Mouse (Mus musculus) 3T3-L1 (cell line): ENCODE results near the gene Nr2c2.

ENCODE experiments used
- DNase-seq: peaks from one replicate; pipeline ENCODE4 v3.0.0-alpha.2; 2015; ENCODE audit warnings: low read depth, low spot score

Gene Nr2c2

DNA sequence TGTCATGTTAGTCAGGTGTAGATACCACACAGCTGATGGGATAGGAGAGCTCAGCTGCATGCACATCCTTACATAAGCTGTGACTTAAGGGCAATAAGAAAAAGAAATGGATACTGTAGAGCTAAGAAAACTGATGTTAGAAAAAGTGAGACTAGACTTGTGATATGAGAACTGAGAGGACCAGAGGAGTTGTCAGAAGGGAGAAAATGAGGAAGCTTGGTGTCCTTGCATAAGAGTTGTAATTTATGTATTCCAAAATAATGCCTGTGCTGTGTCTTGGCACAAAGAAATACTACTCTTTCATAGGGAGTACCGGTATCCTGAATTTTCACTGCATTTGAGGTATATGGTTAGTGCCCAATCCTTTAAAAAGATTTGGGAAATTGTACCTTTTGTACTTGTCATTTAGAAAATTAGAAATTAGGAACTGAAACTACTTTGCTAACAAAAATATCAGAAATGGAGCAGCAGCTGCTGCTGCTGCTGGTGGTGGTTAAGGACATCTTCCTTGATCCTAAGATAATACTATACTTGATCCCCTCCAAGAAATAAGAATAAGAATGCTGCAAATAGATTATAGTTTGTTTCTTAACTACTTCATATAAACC, 35.8 kb downstream of the Nr2c2 start:
- DNase-seq, result no peak

DNA sequence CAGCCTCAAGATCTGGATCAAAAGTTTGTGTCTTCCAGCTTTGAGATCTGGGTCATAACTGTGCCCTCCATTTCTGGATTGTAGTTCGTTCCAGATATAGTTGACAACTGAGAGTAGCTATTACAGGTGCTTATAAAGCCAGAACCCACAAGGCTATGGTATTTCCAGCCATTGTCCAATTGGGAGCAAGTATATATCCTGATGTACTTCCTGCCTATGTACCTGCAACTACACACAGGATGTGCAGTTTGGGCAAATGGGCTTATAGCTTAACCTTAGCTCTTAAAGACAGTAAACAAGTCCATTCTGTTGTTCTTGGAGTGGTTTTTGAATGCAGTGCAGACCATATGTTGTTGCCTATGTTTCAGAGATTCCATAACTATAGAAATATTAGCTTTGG, 40.3 kb downstream of the Nr2c2 start:
- no peak for DNase-seq

DNA sequence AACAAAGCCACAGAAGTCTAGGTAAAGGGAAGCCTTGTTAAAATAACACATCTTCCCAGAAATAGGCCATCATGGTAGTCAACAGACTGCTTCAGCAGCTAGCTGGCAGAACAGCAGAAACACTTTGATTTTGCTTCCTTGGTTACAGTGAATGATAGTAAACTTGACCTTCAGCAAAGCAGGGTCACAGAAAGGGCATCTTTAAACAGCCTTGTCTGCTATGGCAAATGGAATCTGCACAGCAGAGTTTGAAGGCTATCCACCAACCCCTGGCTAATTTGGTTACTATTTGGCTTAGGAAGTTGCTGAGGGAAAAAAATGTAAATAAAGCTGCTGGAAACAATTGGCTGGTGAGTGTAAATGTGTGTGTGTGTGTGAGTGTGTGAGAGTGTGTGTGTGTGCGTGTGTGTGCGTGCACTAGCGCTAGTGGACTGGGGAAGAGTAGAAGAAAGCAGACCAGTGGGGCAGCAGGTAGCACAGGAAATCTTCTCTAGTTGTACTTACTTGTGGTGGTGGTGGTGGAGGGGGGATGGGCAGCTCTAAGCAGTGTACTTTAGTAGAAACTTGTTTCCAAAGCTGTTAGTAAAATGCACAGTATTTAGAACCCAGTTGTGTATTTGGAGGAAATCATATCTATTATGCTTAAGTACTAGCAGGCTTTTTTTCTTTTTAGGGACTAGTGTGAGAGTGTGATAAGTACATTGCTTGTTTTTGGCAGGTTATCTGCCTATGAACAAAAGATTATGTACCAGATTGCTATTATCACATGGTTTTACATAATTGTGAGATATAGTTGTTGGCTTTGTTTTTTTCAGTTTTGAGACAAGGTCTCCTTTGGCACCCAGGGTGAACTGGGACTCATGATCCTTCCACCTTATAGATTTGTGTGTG, 41.1 kb downstream of the Nr2c2 start:
- no peak for DNase-seq

DNA sequence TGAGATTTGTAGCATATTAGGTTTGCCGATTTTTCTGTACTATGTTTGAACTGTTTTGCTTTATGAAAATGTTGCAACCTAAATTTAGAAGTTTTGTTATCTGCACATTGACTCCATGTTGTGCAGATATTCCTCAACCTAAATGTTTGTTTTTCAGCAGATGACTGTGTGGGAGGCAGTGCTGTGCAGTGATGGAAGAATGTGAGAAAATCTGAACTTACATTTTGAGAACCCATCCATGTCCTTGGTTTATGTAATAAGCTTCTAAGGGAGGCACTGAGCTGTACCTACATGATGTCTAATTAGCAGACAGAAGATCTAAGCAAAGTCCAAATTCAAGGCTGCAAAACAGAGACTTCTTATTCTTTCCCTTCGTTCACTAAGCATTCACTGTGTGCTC, 42.4 kb downstream of the Nr2c2 start:
- no peak for DNase-seq

DNA sequence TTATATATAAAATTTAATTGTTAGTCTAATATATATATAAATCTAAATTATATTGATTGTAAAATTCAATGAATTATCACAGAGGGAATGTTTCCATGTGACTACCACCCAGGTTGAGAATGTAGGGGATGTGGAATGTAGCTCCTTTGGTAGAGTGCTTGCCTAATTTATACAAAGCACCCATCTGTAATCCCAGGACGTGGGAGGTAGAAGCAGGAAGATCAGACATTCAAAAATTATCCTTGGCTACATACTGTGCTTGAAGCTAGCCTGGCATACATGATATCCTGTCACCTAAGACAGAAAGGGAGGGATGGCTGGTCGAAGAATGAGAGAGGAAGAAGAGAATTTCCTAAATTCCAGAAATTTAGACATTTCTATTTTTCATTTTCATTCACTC, 45.2 kb downstream of the Nr2c2 start:
- no peak for DNase-seq

DNA sequence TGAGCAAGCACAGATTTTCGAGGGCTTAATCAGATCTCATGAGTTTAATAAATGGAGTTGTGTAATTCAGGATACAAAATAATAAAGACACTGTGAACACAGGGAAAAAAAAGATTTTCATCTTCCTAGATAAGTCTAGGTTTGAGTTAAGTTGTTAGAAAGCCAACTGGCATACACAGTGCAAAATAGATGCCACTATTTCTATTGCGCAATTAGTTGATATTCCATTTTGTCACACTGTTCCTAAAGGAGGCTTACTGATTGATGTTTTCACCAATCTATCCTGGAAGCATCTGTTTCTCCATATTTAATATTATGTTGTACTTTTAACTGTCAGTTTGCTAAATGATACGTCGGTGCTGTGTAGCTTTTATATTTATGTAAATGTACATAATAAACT, 54.7 kb downstream of the Nr2c2 start:
- no peak for DNase-seq

DNA sequence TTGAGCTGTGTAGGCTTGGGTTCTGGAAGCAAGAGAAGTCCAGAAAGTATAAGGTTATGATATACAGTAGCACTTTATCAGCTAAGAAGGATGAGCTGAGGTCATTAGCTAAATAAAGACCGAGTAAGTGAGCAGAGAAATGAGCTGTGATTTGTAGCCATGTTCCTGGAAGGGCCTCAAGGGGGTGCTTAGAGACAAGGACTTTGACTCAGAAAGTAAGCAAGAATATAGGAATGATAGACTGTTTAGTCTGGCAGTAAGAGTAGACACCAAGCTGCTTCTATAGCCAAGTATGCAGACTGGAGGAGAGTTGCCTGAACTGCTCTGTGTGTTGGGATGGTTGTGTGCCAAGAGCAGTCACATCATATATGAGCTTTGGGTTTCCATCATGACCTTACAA, 62.6 kb downstream of the Nr2c2 start:
- DNase-seq, result no peak

DNA sequence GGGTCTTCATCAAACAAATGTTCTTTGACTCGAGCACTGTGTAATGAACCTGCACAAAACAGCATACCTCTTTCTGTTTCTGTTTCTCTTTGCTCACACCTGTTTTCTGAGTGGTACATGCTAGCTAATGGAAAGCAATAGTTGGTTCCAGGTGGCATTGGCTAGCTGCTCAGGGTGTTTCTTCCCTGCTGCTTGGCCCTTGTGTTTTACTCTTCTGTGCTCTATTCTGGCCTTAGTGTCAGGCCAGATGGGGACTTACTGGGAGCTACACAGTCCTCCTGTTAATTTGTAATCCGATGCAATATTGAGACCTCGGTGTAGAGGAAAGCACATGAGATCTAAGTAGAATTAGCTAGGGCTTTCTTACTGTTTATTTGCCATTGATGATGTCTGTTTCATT, 67.6 kb downstream of the Nr2c2 start:
- no peak for DNase-seq

DNA sequence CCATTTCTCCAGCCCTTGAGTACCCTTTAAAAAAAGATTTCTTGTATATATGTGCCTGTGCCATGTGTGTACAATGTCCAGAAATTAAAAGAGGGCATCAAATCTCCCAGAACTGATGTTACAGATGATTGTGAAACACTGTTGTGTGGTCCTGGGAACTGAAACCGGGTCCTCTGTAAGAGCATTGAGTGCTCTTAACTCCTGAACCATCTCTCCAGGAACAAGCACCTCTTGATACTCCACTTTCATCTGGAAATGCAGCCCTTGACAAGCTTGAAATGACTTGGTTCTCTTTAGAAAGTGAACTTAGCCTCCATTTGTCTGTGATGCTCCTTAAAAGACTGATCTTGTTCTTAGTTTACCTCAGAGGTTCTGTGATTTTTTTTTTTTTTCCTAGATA, 71.5 kb downstream of the Nr2c2 start:
- DNase-seq, result no peak

DNA sequence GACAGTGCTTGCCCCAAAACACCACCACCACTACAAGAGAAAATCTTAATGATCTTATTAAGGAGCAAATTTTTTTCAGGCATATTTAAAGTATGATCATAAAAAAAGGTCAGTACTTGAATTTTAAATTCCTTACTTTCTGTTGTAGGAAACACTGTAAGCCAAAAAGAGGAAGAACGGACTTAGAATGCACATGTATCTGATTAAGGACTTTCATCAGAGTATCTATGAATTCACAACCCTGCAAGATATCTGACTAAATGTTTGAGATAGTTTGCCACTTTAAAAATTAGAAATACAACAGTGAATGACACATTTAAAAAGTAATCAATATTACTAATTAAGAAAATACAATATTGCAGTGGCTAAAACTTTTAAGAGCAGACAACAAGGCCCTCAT, 85.3 kb downstream of the Nr2c2 start:
- DNase-seq, result no peak

DNA sequence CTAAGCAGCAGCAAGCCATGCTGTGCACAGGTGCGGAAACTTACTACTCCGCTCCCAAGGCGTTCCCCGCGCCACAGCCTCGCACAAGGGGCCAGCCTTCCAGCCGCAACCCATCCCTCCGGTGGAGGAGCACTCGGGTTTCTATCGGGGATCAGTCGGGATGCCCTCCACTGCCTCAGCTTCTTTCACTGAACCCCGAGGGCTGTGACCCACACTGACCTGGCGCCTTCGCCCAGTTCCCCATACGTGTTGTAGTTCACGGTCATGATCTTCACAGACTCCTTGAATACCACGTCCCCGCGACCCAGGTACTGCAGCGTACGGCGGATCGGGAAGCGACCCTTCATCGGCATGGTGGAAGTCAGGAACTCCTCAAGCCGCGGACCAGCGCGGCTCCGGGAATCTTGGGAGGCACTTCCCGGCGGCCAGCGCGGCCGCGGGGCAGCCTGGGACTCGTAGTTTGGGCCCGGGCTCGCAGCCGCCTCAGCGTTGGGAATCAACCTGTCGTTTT, 92.5 kb downstream of the Nr2c2 start, which contains the start of gene Mrps25:
Gene Mrps25 (minus strand): TSS at position 413 of the 511 bp plus-strand sequence.
- peak; percentile 73 for DNase-seq

DNA sequence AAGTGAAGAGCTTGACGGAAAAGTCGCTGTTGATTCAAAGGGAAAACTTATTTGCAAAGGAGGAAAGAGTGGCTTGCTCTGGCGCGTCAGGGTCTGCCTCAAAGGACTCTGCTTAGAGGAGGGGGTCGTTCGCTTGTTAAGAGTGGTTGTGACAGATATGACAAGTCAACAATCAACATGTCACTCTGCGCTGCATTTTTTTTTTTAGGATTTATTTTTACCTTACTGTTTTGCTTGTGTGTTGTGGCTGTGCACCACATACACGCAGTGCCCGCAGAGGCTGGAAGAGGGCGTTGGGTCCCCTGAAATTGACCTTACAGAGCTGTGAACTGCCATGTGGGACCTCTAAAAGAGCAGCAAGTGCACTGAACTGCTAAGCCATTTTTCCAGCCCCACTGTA, 93.0 kb downstream of the Nr2c2 start:
- DNase-seq, result peak; percentile 29

DNA sequence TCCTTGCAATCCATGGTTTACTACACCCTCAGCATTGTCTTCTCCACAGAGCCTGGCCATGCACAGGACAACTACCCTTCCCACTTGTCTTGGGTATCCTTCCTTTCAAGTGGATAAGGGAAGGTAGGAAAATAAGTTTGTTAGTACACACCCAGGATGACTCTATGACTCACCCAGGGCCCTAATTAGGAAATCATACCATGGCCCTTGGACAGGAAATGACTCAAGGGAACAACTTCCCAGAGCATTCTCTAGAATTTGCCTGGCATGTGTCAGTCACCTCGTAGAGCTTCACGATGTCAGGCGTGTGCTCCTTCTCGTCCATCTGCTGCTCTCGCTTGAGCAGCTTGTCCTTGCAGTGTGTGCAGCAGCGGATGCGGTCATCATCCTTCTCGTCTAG, 108.2 kb downstream of the Nr2c2 start:
- peak; percentile 55 for DNase-seq

DNA sequence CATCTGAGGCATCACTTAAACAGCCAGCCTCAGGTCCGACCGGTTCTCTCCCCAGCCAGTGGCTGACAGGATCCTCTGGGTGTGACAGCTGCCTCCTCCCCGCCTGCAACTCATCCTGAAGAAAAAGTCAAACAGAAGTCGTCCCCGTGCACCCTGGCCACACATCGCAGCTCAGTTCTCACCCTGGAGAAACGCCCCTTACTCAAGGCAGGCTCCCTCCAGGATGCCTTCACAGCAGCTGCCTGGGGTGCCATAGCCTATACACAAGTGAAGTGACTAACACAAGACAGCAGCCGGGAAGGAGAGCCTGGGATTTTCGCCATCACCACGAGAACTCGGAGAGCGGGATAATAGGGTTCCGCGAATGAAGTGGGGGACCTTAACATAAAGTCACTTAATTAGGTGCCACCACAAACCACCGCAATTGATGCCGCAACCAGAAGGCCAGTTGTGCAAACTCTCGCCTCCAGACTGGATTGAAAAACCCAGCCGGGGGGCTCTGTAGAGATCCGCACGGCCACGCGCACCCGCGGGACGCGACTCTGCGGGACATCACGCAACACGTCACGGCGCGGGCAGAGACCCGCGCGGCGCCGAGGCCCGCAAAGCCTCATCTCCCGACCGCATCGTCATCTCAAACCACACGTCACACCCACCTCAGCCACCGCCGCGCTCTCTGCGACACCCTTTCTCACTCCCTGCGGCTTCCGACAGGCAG, 123.0 kb downstream of the Nr2c2 start:
- peak; percentile 62 for DNase-seq

DNA sequence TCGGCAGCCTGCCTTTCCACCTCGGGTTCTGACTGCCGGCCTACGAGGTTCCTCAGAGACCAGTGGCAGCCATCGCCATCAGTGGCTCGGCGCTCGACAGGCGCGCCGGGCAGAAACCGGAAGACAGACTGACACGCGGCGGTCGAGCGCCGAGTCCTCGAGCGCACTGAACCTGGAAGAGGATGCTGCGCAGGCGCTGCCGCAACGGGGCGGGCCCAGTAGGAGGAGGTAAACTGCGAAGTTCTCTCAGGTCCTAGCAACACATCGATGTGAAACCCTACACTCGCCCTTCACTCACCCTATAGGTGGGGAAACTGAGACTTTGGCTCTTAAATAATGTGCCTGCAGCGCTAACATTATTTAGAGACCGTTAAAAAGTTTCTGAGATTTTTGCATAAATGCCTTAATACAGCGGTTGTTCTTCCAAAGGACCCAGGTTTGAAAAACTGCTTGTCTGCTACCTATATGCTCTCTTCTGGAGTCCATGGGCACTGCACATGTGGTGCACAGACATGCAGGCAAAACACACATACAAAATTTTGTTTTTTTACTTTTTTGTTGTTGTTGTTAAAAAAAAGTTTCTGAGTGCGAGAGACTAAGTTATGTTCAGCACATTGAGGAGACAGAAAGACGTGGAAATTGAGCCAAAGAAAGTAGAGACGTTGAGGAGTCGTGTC, 123.7 kb downstream of the Nr2c2 start, which contains the start of gene Rbsn:
Gene Rbsn (minus strand): TSS at position 153 of the 677 bp plus-strand sequence.
- peak; percentile 97 for DNase-seq

DNA sequence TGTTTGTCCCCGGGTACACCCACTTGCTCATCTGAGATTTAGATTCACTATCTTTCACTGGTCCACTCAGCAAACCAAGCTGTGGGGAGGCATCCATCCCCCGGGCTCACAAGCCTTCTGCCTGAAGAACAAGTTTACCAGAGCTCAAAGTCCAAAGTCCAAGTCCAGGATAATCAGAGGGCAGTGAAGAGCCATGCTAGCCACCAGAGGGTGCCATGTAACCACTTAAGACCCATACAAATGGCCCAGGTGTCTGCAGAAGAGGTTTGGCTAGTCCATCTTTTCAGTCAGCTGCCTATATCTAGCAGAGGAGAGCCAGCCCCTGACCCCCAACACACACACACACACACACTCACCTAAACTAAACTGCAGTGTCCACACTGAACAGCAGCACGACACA, 128.3 kb downstream of the Nr2c2 start:
- peak; percentile 72 for DNase-seq

DNA sequence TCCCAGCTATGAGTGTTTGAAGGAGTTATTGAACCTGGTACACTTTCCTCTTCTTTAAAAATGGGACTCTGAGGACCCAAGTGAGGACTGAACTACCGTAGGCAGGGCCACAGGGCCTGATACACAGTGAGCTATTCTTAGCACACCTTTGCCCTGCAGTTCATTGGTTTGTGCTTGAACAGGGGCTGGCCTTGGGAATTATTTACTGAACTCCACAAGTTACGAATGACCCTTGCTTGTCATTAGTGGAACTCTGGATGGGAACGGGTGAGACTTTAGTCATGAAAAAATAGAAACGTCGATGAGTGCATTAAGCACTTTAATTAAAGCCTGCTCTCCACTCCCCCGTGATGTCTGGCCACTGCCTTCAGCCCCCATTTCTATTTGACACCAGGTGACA, 130.4 kb downstream of the Nr2c2 start:
- no peak for DNase-seq

DNA sequence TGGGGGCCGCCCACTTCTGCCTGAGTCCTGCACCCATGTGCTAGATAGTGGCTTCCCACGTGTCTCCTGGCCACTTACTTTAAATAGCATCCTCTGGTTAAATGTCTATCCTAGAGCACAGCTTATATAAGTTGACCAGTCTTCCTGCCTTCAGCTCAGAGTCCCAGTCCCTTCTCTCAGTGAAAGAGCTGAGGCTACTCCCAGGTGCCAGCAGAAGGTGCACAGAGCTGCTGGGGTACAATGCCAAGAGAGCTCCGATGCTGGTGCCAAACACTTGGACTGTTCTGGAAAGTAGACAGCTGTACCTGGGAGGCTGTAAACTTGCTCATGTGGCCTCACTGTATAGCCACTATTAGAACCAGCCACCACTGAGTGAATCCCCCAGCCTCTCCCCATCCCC, 130.8 kb downstream of the Nr2c2 start:
- no peak for DNase-seq
